Mouse (Mus musculus) liver, postnatal 0 days (tissue): ENCODE results near the gene Dst.

Experiments
- CTCF ChIP-seq: sonication (generic); IDR thresholded peaks from 2 replicates; pipeline ENCODE4 v1.5.1; 2016; ENCODE audit warnings: antibody characterized with exemption, low read depth
- EP300 ChIP-seq: IDR thresholded peaks from 2 replicates; pipeline ENCODE4 v1.6.1; 2016; ENCODE audit warnings: antibody characterized with exemption, low read depth, mild to moderate bottlenecking

DNA sequence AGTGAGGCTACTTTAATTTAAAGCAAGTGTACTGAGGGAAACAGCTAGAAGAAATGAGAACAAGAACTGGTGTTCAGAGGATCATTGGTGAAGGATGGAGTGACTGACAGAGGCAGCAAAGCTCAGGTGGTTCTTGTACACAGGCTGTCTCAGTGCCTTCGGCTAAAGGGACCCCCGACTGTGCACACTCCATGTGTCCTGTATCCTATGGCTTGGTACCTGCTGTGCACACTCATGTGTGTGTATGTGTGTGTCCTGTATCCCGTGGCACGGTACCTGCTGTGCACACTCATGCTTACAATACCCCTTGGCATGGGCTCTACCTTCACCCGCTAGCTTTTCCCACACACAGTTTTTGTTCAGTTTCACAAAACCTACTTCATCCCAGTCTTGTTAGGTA lies 217.1 kb downstream of the Dst start:
- no peak for TF ChIP-seq CTCF
- TF ChIP-seq EP300 = no peak
